Mouse (Mus musculus) MEL (cell line): ENCODE results near the gene Brpf3. TPM values are rescaled to one million over a fixed set of nuclear protein-coding genes. Genes with fewer than 3 reads are reported as not detected.

Source experiments
- DNase-seq: peaks from one replicate; pipeline ENCODE4 v3.0.0; 2011; ENCODE audit warnings: low read depth, low spot score
- H3K27ac ChIP-seq: 2 replicates; pipeline ENCODE4 v1.5.1; 2012; ENCODE audit warnings: low read depth, mild to moderate bottlenecking, control low read depth, low read length, moderate library complexity; ENCODE audit not compliant: control insufficient read depth
- H3K27me3 ChIP-seq, 2 experiments: fragments of 150-350 bp in 1 of 2; sonication (generic) in 1 of 2; 2 replicates each; pipeline ENCODE4 v1.6.1; 2012; ENCODE audit warnings: low read length in 2 of 2, mild to moderate bottlenecking in 2 of 2, improper control_type of control experiment in 1 of 2, moderate library complexity in 1 of 2; ENCODE audit not compliant: insufficient read depth in 2 of 2, control insufficient read depth in 1 of 2
- H3K36me3 ChIP-seq, 2 experiments: 2 replicates each; pipeline ENCODE4 v1.6.1; 2012 to 2014; ENCODE audit warnings: low read length in 2 of 2, improper control_type of control experiment in 1 of 2, inconsistent platforms in 1 of 2, mild to moderate bottlenecking in 1 of 2; ENCODE audit not compliant: insufficient read depth in 2 of 2, control insufficient read depth in 1 of 2
- H3K4me1 ChIP-seq, 2 experiments: fragments of 150-350 bp in 1 of 2; sonication (generic) in 1 of 2; 2 replicates each; pipeline ENCODE4 v1.6.1; 2012; ENCODE audit warnings: low read length in 2 of 2, improper control_type of control experiment in 1 of 2, mild to moderate bottlenecking in 1 of 2; ENCODE audit not compliant: insufficient read depth in 2 of 2, control insufficient read depth in 1 of 2
- H3K4me3 ChIP-seq, 2 experiments: fragments of 150-350 bp in 1 of 2; sonication (generic) in 1 of 2; 2 replicates each; pipeline ENCODE4 v1.5.1; 2012; ENCODE audit warnings: low read depth in 2 of 2, low read length in 2 of 2, mild to moderate bottlenecking in 2 of 2, moderate library complexity in 2 of 2, control low read depth in 1 of 2, improper control_type of control experiment in 1 of 2; ENCODE audit not compliant: control insufficient read depth in 1 of 2, insufficient read depth in 1 of 2
- H3K79me2 ChIP-seq: 2 replicates; pipeline ENCODE4 v1.6.1; 2012; ENCODE audit warnings: mild to moderate bottlenecking, low read length, moderate library complexity; ENCODE audit not compliant: control insufficient read depth, poor library complexity, insufficient read depth
- H3K9ac ChIP-seq: 2 replicates; pipeline ENCODE4 v1.6.1; 2012; ENCODE audit warnings: low read depth, mild to moderate bottlenecking, control low read depth, low read length, moderate library complexity; ENCODE audit not compliant: control insufficient read depth, poor library complexity, severe bottlenecking
- H3K9me3 ChIP-seq: fragments of 150-350 bp; sonication (generic); replicated peaks from 2 replicates; pipeline ENCODE4 v1.6.1; 2012; ENCODE audit warnings: mild to moderate bottlenecking, low read length, improper control_type of control experiment, moderate library complexity; ENCODE audit not compliant: insufficient read depth
- BHLHE40 ChIP-seq: IDR thresholded peaks from 2 replicates; pipeline ENCODE4 v1.6.1; 2012; ENCODE audit warnings: low read depth, mild to moderate bottlenecking, inconsistent platforms, low read length, improper control_type of control experiment, borderline replicate concordance
- CHD1 ChIP-seq: IDR thresholded peaks from 2 replicates; pipeline ENCODE4 v1.6.1; 2012; ENCODE audit warnings: low read depth, mild to moderate bottlenecking, inconsistent platforms, low read length, improper control_type of control experiment
- CTCF ChIP-seq, 3 experiments: IDR thresholded peaks in 2 of 3; conservative IDR thresholded peaks in 1 of 3; 2 replicates each; pipeline ENCODE4 v1.5.1; 2011 to 2012; ENCODE audit warnings: low read length in 3 of 3, low read depth in 2 of 3, mild to moderate bottlenecking in 2 of 3, improper control_type of control experiment in 1 of 3, inconsistent platforms in 1 of 3, mixed read lengths in 1 of 3, moderate library complexity in 1 of 3; ENCODE audit not compliant: control insufficient read depth in 1 of 3, insufficient read depth in 1 of 3, poor library complexity in 1 of 3, severe bottlenecking in 1 of 3
- E2F4 ChIP-seq: IDR thresholded peaks from 2 replicates; pipeline ENCODE4 v1.6.1; 2011; ENCODE audit warnings: low read depth, low read length, improper control_type of control experiment, borderline replicate concordance
- GABPA ChIP-seq: IDR thresholded peaks from 2 replicates; pipeline ENCODE4 v1.6.1; 2012; ENCODE audit warnings: low read depth, mild to moderate bottlenecking, inconsistent platforms, low read length, improper control_type of control experiment, moderate library complexity
- HCFC1 ChIP-seq: IDR thresholded peaks from 2 replicates; pipeline ENCODE4 v1.6.1; 2012; ENCODE audit warnings: low read depth, mild to moderate bottlenecking, inconsistent platforms, low read length, improper control_type of control experiment, moderate library complexity
- MAX ChIP-seq: IDR thresholded peaks from 2 replicates; pipeline ENCODE4 v1.6.1; 2011; ENCODE audit warnings: low read length, improper control_type of control experiment
- MEF2A ChIP-seq: IDR thresholded peaks from 2 replicates; pipeline ENCODE4 v1.6.1; 2014; ENCODE audit warnings: low read depth, mild to moderate bottlenecking, inconsistent platforms, low read length, improper control_type of control experiment; ENCODE audit not compliant: poor library complexity, insufficient replicate concordance, severe bottlenecking; ENCODE audit errors: extremely low read depth
- MXI1 ChIP-seq: IDR thresholded peaks from 2 replicates; pipeline ENCODE4 v1.6.1; 2011; ENCODE audit warnings: mild to moderate bottlenecking, low read depth, low read length, improper control_type of control experiment
- NELFE ChIP-seq: IDR thresholded peaks from 2 replicates; pipeline ENCODE4 v1.6.1; 2011; ENCODE audit warnings: low read depth, low read length, improper control_type of control experiment
- POLR2A ChIP-seq, 2 experiments: IDR thresholded peaks; 2 replicates each; pipeline ENCODE4 v1.6.1; 2011 to 2012; ENCODE audit warnings: low read length in 2 of 2, mild to moderate bottlenecking in 2 of 2, control low read depth in 1 of 2, improper control_type of control experiment in 1 of 2, low read depth in 1 of 2, moderate library complexity in 1 of 2; ENCODE audit not compliant: control insufficient read depth in 1 of 2, insufficient read depth in 1 of 2, poor library complexity in 1 of 2
- POLR2AphosphoS2 ChIP-seq: IDR thresholded peaks from 2 replicates; pipeline ENCODE4 v1.6.1; 2011; ENCODE audit warnings: low read length, improper control_type of control experiment
- POLR2AphosphoS5 ChIP-seq: IDR thresholded peaks from 2 replicates; pipeline ENCODE4 v1.6.1; 2012; ENCODE audit warnings: low read depth, borderline replicate concordance, mild to moderate bottlenecking, inconsistent platforms, low read length, moderate library complexity, mixed read lengths
- RAD21 ChIP-seq: IDR thresholded peaks from 2 replicates; pipeline ENCODE4 v1.6.1; 2011; ENCODE audit warnings: mild to moderate bottlenecking, low read depth, low read length, improper control_type of control experiment
- TAL1 ChIP-seq: IDR thresholded peaks from 2 replicates; pipeline ENCODE4 v1.6.1; 2012; ENCODE audit warnings: mild to moderate bottlenecking, inconsistent platforms, low read length, moderate library complexity, mixed read lengths
- TCF12 ChIP-seq: IDR thresholded peaks from 2 replicates; pipeline ENCODE4 v1.6.1; 2014; ENCODE audit warnings: low read depth, mild to moderate bottlenecking, inconsistent platforms, low read length, improper control_type of control experiment, moderate library complexity
- UBTF ChIP-seq: IDR thresholded peaks from 2 replicates; pipeline ENCODE4 v1.6.1; 2012; ENCODE audit warnings: low read depth, mild to moderate bottlenecking, inconsistent platforms, low read length, improper control_type of control experiment, moderate library complexity, borderline replicate concordance; ENCODE audit not compliant: insufficient read depth
- ZKSCAN1 ChIP-seq: IDR thresholded peaks from 2 replicates; pipeline ENCODE4 v1.6.1; 2012; ENCODE audit warnings: low read depth, mild to moderate bottlenecking, inconsistent platforms, low read length, improper control_type of control experiment, moderate library complexity
- ZNF384 ChIP-seq: IDR thresholded peaks from 2 replicates; pipeline ENCODE4 v1.6.1; 2012; ENCODE audit warnings: low read depth, mild to moderate bottlenecking, inconsistent platforms, low read length, improper control_type of control experiment
- polyA plus RNA-seq, 2 experiments: library from polyadenylated mRNA; stranded (reverse) in 1 of 2; unstranded in 1 of 2; fragments of >175 nt in 1 of 2; fragments of >200 nt in 1 of 2; gene quantifications; 2 replicates each; pipeline versions ENCODE4 v1.2.1 to v1.2.4; 2012; ENCODE audit warnings: low replicate concordance in 2 of 2, low read depth in 1 of 2; ENCODE audit not compliant: insufficient read length in 2 of 2, insufficient read depth in 1 of 2, missing spikeins in 1 of 2
- total RNA-seq: library from RNA; depleted of rRNA; stranded (reverse); fragments of 300-350 nt; gene quantifications from 2 replicates; pipeline ENCODE4 v1.2.3, GENCODE M21; 2012

The Brpf3 gene
- total and polyA plus RNA-seq, 3 experiments: 1.7 to 23.7 TPM; not detected in 1

- no peaks in the 10 kb centered on the region for H3K27me3 ChIP-seq
- no peaks in the 10 kb centered on the region for H3K36me3 ChIP-seq
- H3K9ac ChIP-seq: no peak overlapping the region
- no peaks in the 10 kb centered on the region for H3K4me1 ChIP-seq
- TF ChIP-seq E2F4 (no peak), BHLHE40 (no peak), MEF2A (no peak), NELFE (no peak), UBTF (no peak), RAD21 (no peak), ZKSCAN1 (no peak), MXI1 (no peak), POLR2AphosphoS2 (no peak), GABPA (no peak), ZNF384 (no peak), TCF12 (no peak), MAX (no peak), POLR2AphosphoS5 (no peak), HCFC1 (no peak), CHD1 (no peak)
- DNase-seq: no peak
- H3K9me3 ChIP-seq: no peaks in the 10 kb centered on the region
- no peak overlapping the region for H3K27ac ChIP-seq
- no peaks in the 10 kb centered on the region for H3K79me2 ChIP-seq
- H3K4me3 ChIP-seq: no peak overlapping the region
Observed at GRCm38 (mm10) chr17:28756447-28756846, 44.4 kb upstream of the Brpf3 start.

- H3K36me3 ChIP-seq: no peaks in the 10 kb centered on the region
- TF ChIP-seq TAL1 (no peak), POLR2A (IDR thresholded peaks at IDR 0.05; ENCODE audit: control insufficient read depth in 1 of 2, insufficient read depth in 1 of 2, low read depth in 1 of 2, low read length in 2 of 2, poor library complexity in 1 of 2) (no peak), MXI1 (no peak), UBTF (no peak), CTCF (IDR thresholded peaks at IDR 0.05 in 2 of 3, conservative IDR thresholded peaks at IDR 0.05 in 1 of 3; ENCODE audit: control insufficient read depth in 1 of 3, insufficient read depth in 1 of 3, low read depth in 2 of 3, low read length in 3 of 3, poor library complexity in 1 of 3, severe bottlenecking in 1 of 3) (no peak)
- TF ChIP-seq, all 39 proteins: peak for 0
- peak; percentile 41 for DNase-seq
- Histone ChIP-seq H3K4me1 (no peaks in the 10 kb centered on the region), H3K79me2 (no peaks in the 10 kb centered on the region), H3K9me3 (no peaks in the 10 kb centered on the region), H3K27ac (no peak overlapping the region), H3K27me3 (no peaks in the 10 kb centered on the region), H3K4me3 (no peak overlapping the region), H3K9ac (no peak overlapping the region)
Observed at GRCm38 (mm10) chr17:28757470-28757869, 43.4 kb upstream of the Brpf3 start.
